Mouse (Mus musculus) liver, embryonic 14.5 days (tissue): ENCODE data around the gene Mtus2. TPM values are rescaled to one million over a fixed set of nuclear protein-coding genes. Genes with fewer than 3 reads are reported as not detected.

Source experiments
- ATAC-seq: fragments of 200-750 bp; cut with Nextera tagmentation; 2 replicates; pipeline ENCODE4 v1.8.0; 2017; ENCODE audit warnings: moderate number of reproducible peaks, mild to moderate bottlenecking, moderate library complexity; ENCODE audit not compliant: insufficient read depth
- DNase-seq, 3 experiments: peaks; one replicate each; pipeline ENCODE4 v3.0.0-alpha.2; 2012 to 2013; ENCODE audit warnings: low read depth in 3 of 3, low spot score in 3 of 3
- H3K27ac ChIP-seq: fragments of 300-500 bp; sonication (generic); 2 replicates; pipeline ENCODE4 v1.5.1; 2014; ENCODE audit warnings: moderate library complexity, mild to moderate bottlenecking, control low read depth, inconsistent platforms
- H3K27me3 ChIP-seq: fragments of 300-500 bp; sonication (generic); 2 replicates; pipeline ENCODE4 v1.6.1; 2014; ENCODE audit warnings: mild to moderate bottlenecking, low read length, moderate library complexity; ENCODE audit not compliant: control insufficient read depth, insufficient read depth
- H3K36me3 ChIP-seq: fragments of 300-500 bp; sonication (generic); replicated peaks from 2 replicates; pipeline ENCODE4 v1.6.1; 2014; ENCODE audit warnings: low read depth; ENCODE audit not compliant: control insufficient read depth, insufficient read depth
- H3K4me1 ChIP-seq, 2 experiments: fragments of 200-500 bp in 1 of 2; fragments of 300-500 bp in 1 of 2; sonication (generic) in 1 of 2; replicated peaks; 2 replicates each; pipeline ENCODE4 v1.6.1; 2012 to 2014; ENCODE audit warnings: antibody characterized with exemption in 1 of 2, inconsistent platforms in 1 of 2, low read length in 1 of 2; ENCODE audit not compliant: control insufficient read depth in 2 of 2, insufficient read depth in 2 of 2
- H3K4me2 ChIP-seq: fragments of 300-500 bp; sonication (generic); 2 replicates; pipeline ENCODE4 v1.6.1; 2014; ENCODE audit warnings: low read depth, mild to moderate bottlenecking, control low read depth, moderate library complexity
- H3K4me3 ChIP-seq, 2 experiments: fragments of 200-500 bp in 1 of 2; fragments of 300-500 bp in 1 of 2; sonication (generic) in 1 of 2; 2 replicates each; pipeline ENCODE4 v1.5.1; 2012 to 2014; ENCODE audit warnings: low read depth in 2 of 2, low read length in 2 of 2, mild to moderate bottlenecking in 2 of 2, control low read depth in 1 of 2, inconsistent platforms in 1 of 2, moderate library complexity in 1 of 2; ENCODE audit not compliant: insufficient read depth in 1 of 2
- H3K9ac ChIP-seq: fragments of 300-500 bp; sonication (generic); replicated peaks from 2 replicates; pipeline ENCODE4 v1.6.1; 2014; ENCODE audit warnings: mild to moderate bottlenecking, control low read depth, moderate library complexity
- H3K9me3 ChIP-seq: fragments of 300-500 bp; sonication (generic); 2 replicates; pipeline ENCODE4 v1.6.1; 2016; ENCODE audit warnings: low read length, mixed read lengths; ENCODE audit not compliant: control insufficient read depth
- CTCF ChIP-seq: IDR thresholded peaks from 2 replicates; pipeline ENCODE4 v1.5.1; 2016; ENCODE audit warnings: antibody characterized with exemption, low read depth, control low read depth
- EP300 ChIP-seq: IDR thresholded peaks from 2 replicates; pipeline ENCODE4 v1.6.1; 2016; ENCODE audit warnings: antibody characterized with exemption, low read depth
- WGBS: fragments of 180-500 bp; shearing (Covaris S2); extraction: QIAGEN DNeasy Blood & Tissue Kit; methylation state at CpG from one replicate; pipeline ENCODE4 v1.1.7; 2014; ENCODE audit not compliant: insufficient replicate concordance; 5-methylcytosine and 5-hydroxymethylcytosine counted together
- polyA plus RNA-seq, 2 experiments: library from polyadenylated mRNA; depleted of rRNA in 1 of 2; stranded (reverse) in 1 of 2; unstranded in 1 of 2; fragments of >200 nt; fragmentation: Nextera tagmentation in 1 of 2; extraction: Ambion mirVana in 1 of 2; gene quantifications; 2 replicates each; pipeline versions ENCODE4 v1.2.1 to v1.2.3; 2012 to 2014

Mtus2 gene
- polyA plus RNA-seq, 2 experiments, result 0.48 to 0.80 TPM

DNA sequence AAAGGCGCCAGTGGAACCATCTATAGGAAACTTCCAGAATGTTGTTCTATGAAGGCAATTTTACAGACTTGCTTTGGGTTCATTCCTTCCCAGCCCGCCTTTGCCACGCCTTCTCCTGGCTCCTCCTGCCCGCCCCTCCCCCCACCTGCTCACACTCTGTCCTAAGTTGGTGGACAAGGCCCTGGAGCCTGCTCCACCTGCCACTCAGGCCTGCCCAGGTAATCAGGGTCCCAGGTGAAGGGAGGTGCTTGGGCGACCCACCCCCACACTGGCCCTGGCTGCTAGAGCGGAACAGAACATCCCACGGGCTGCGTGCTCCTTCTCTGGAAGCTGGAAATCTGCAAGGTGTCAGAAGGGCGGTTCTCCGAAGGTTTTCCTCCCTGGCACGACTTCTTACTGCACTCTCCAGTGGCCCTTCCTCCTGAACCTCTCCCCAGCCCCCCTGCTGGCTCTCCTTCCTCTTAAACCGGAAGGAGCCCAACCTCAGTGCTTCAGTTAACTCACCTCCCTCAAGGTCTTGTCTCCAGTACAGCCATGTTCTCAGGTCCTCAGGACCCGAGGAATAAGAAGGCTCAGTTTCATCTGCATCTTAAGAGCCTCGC lies 43.8 kb upstream of the Mtus2 start:
- no peak for ATAC-seq
- Histone ChIP-seq H3K27me3 (no peaks in the 10 kb centered on the region), H3K4me3 (no peak overlapping the region), H3K4me1 (0 out of 4 replicates have a peak, but pooled peaks cover 0 to 9% of the 10 kb centered on the region in 2 experiments), H3K9me3 (no peaks in the 10 kb centered on the region), H3K9ac (no peak overlapping the region), H3K27ac (no peak overlapping the region), H3K4me2 (no peak overlapping the region), H3K36me3 (no peaks in the 10 kb centered on the region)
- WGBS, result 24% methylated on average over 14 of the region's 14 CpGs
- no peak for DNase-seq
- TF ChIP-seq CTCF (no peak), EP300 (no peak)

DNA sequence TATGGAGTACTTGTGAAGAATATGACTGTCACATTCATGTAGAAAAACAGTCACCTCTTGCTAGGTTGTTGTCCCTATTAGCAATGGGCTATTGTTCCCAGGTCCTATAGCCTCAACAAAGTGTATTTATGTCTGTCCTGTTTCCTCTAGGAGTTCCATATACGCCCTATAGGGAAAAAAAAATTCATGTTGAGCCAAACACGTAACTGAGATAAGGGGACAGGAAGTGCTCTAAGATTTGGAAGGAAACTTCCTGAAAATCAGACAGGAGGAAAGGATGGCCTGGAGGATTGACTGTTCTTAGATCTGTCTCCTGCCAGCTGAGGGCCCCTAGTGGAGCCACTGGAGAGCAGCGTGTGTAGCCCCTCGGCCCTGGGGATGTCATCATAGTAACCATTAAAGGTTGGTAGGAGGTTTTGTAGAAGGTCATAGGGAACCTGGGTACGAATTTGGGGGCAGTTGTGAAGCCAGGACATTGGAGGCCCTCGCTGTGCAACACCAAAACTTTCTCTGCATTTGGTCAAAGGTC lies 42.0 kb upstream of the Mtus2 start:
- Histone ChIP-seq H3K4me3 (no peak overlapping the region), H3K27ac (no peak overlapping the region), H3K4me2 (no peak overlapping the region), H3K27me3 (no peaks in the 10 kb centered on the region), H3K36me3 (no peaks in the 10 kb centered on the region), H3K9ac (no peak overlapping the region), H3K9me3 (no peaks in the 10 kb centered on the region), H3K4me1 (0 out of 4 replicates have a peak, but pooled peaks cover 0 to 11% of the 10 kb centered on the region in 2 experiments)
- DNase-seq (no peak), ATAC-seq (no peak)
- WGBS, result 17% methylated on average over 6 of the region's 6 CpGs
- TF ChIP-seq CTCF (peak; percentile 43; the same call in 1 of the 2 replicates), EP300 (no peak)

DNA sequence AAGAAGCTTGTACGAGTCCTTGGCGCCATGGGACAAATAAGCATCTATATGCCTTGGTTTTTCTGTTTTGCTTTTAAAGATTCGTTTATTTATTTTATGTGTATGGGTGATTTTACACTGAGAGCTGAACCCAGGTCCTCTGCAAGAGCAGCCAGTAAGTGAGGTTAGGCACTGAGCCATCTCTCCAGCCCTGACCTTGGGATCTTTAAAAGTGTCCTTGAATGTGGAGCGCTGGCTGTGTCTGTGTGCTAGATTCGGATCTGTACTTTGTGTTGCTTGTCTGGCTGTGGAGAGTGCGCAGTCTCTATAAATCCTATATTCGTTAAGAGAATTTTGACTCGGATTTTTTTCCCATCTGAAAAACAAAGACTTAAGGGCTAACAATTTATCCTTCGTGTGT lies 40.9 kb upstream of the Mtus2 start:
- 68% methylated on average over 9 of the region's 9 CpGs for WGBS
- TF ChIP-seq EP300 (no peak), CTCF (no peak)
- ATAC-seq (no peak), DNase-seq (no peak)
- H3K4me2 ChIP-seq, result no peak overlapping the region
- H3K9me3 ChIP-seq, result no peaks in the 10 kb centered on the region
- 0 out of 4 replicates have a peak, but pooled peaks cover 0 to 11% of the 10 kb centered on the region in 2 experiments for H3K4me1 ChIP-seq
- no peaks in the 10 kb centered on the region for H3K36me3 ChIP-seq
- no peak overlapping the region for H3K27ac ChIP-seq
- H3K27me3 ChIP-seq, result no peaks in the 10 kb centered on the region
- no peak overlapping the region for H3K9ac ChIP-seq
- no peak overlapping the region for H3K4me3 ChIP-seq

DNA sequence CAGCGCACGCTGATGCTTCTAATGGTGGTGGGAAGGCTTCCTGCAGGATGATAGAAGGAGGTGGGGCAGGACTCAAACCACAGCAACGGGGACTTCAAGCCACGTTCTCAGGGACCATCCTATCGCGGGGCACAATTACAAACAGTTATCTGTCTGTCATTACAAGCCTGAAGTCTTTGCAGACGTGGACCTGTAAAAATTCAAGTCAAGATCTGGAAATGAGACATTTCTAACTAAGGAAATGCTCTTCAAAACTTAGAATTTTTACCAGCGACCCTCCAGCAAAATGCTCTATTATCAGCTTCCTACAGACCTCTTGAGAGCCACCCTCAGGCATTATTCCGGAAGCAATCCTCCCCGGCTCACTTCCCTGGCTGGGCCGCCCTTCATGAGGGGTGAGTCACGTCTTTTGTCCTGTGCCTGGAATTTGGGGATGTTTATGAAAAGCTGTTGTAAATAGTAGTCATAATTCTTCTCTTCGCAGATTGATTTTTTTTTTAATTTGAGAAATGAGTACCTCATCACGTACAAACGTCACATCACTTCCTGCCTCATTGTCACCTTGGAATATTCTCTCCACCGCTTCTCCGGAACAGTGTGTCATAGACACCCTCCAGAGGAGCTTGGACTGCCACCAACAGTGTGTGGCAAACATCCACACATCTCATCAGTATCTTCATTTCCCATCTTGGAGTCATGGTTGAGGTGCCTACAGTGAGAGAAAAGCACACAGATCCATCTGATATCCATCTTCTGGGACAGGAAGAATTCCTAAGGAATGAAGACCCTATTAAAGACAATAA lies 38.9 kb upstream of the Mtus2 start:
- Histone ChIP-seq H3K27ac (no peak overlapping the region), H3K36me3 (no peaks in the 10 kb centered on the region), H3K9me3 (no peaks in the 10 kb centered on the region), H3K4me2 (peak overlapping the region; percentile 44), H3K9ac (no peak overlapping the region), H3K27me3 (no peaks in the 10 kb centered on the region), H3K4me3 (no peak overlapping the region), H3K4me1 (0 out of 4 replicates have a peak, but pooled peaks cover 0 to 11% of the 10 kb centered on the region in 2 experiments)
- DNase-seq, result no peak
- 10% methylated on average over 17 of the region's 17 CpGs for WGBS
- TF ChIP-seq CTCF (no peak), EP300 (peak; percentile 19; the same call in 1 of the 2 replicates)
- ATAC-seq, result peak; percentile 67

DNA sequence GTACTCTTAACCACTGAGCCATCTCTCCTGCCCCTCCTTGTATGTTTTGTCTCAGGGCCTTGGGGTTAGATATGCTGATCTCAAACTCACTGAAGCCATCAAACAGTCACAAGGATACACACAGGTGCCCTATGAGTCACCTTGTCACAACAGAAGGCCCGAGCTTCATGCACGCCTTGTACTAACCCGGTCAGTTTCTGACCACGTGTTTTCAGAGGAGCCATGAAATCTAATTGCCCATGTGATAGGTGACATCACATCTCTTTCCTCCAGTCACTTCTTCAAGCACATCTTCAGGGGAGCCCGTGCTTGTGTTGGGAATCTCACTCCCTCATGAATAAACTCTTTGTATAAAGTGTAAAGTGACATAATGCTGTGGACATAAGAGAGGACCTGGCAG lies 32.5 kb upstream of the Mtus2 start:
- Histone ChIP-seq H3K4me2 (no peak overlapping the region), H3K27me3 (no peaks in the 10 kb centered on the region), H3K27ac (no peak overlapping the region), H3K4me1 (no peaks in the 10 kb centered on the region), H3K9me3 (no peaks in the 10 kb centered on the region), H3K36me3 (no peaks in the 10 kb centered on the region), H3K9ac (no peak overlapping the region), H3K4me3 (no peak overlapping the region)
- 65% methylated on average over 5 of the region's 5 CpGs for WGBS
- TF ChIP-seq EP300 (no peak), CTCF (no peak)
- no peak for DNase-seq
- no peak for ATAC-seq
